Mouse (Mus musculus) ES-Bruce4 (cell line): ENCODE data around the gene Ptch1. TPM values are rescaled to one million over a fixed set of nuclear protein-coding genes. Genes with fewer than 3 reads are reported as not detected.

Experiments used
- H3K27ac ChIP-seq: 2 replicates; pipeline ENCODE4 v1.5.1; 2012; ENCODE audit warnings: low read length, inconsistent platforms; ENCODE audit not compliant: insufficient read depth
- H3K27me3 ChIP-seq: 2 replicates; pipeline ENCODE4 v1.6.1; 2012; ENCODE audit warnings: mild to moderate bottlenecking, low read length, inconsistent platforms; ENCODE audit not compliant: control insufficient read depth, poor library complexity, insufficient read depth, severe bottlenecking
- H3K36me3 ChIP-seq: 2 replicates; pipeline ENCODE4 v1.6.1; 2012; ENCODE audit warnings: inconsistent platforms, mild to moderate bottlenecking, low read length, moderate library complexity; ENCODE audit not compliant: control insufficient read depth, poor library complexity, insufficient read depth, severe bottlenecking
- H3K4me1 ChIP-seq: one replicate; pipeline ENCODE4 v1.8.1; 2011; ENCODE audit warnings: low read length; ENCODE audit not compliant: control insufficient read depth, insufficient read depth
- H3K4me3 ChIP-seq: 2 replicates; pipeline ENCODE4 v1.5.1; 2011; ENCODE audit warnings: low read depth, mild to moderate bottlenecking, low read length
- H3K9ac ChIP-seq: 2 replicates; pipeline ENCODE4 v1.6.1; 2012; ENCODE audit warnings: low read depth, mild to moderate bottlenecking, inconsistent platforms; ENCODE audit not compliant: poor library complexity, severe bottlenecking
- H3K9me3 ChIP-seq: replicated peaks from 2 replicates; pipeline ENCODE4 v1.6.1; 2012; ENCODE audit warnings: mild to moderate bottlenecking, low read length, inconsistent platforms; ENCODE audit not compliant: control insufficient read depth, poor library complexity, insufficient read depth, severe bottlenecking
- CTCF ChIP-seq: IDR thresholded peaks from one replicate; pipeline ENCODE4 v1.8.1; 2011; ENCODE audit warnings: low read depth, low read length
- EP300 ChIP-seq: IDR thresholded peaks from 2 replicates; pipeline ENCODE4 v1.6.1; 2011; ENCODE audit warnings: low read depth, low read length; ENCODE audit not compliant: insufficient read depth
- POLR2A ChIP-seq: IDR thresholded peaks from one replicate; pipeline ENCODE4 v1.8.1; 2011; ENCODE audit warnings: low read length; ENCODE audit not compliant: insufficient read depth
- polyA plus RNA-seq: library from polyadenylated mRNA; stranded (reverse); fragments of >200 nt; gene quantifications from 2 replicates; pipeline ENCODE4 v1.2.4, GENCODE M21; 2011; ENCODE audit warnings: low read depth; ENCODE audit not compliant: missing spikeins, insufficient read depth, insufficient read length

Gene Ptch1
- polyA plus RNA-seq, 1 experiment: 48.8 TPM

GRCm38 (mm10) chr13:63502391-63502790, 71.0 kb downstream of the Ptch1 start:
- H3K4me1 ChIP-seq: peaks cover 1% of the 10 kb centered on the region
- no peak overlapping the region for H3K27ac ChIP-seq
- H3K36me3 ChIP-seq: no peaks in the 10 kb centered on the region
- no peak overlapping the region for H3K9ac ChIP-seq
- TF ChIP-seq EP300 (no peak), CTCF (no peak), POLR2A (no peak)
- no peaks in the 10 kb centered on the region for H3K27me3 ChIP-seq
- no peaks in the 10 kb centered on the region for H3K9me3 ChIP-seq
- H3K4me3 ChIP-seq: no peak overlapping the region

- no peaks in the 10 kb centered on the region for H3K36me3 ChIP-seq
- H3K4me3 ChIP-seq: no peak overlapping the region
- H3K9ac ChIP-seq: no peak overlapping the region
- no peaks in the 10 kb centered on the region for H3K27me3 ChIP-seq
- peaks cover 1% of the 10 kb centered on the region for H3K4me1 ChIP-seq
- no peak overlapping the region for H3K27ac ChIP-seq
- no peak for TF ChIP-seq POLR2A
- no peak for TF ChIP-seq EP300
- no peak for TF ChIP-seq CTCF
- H3K9me3 ChIP-seq: no peaks in the 10 kb centered on the region
These were observed 73.9 kb downstream of the Ptch1 start for GRCm38 (mm10) chr13:63499489-63499888.

DNA sequence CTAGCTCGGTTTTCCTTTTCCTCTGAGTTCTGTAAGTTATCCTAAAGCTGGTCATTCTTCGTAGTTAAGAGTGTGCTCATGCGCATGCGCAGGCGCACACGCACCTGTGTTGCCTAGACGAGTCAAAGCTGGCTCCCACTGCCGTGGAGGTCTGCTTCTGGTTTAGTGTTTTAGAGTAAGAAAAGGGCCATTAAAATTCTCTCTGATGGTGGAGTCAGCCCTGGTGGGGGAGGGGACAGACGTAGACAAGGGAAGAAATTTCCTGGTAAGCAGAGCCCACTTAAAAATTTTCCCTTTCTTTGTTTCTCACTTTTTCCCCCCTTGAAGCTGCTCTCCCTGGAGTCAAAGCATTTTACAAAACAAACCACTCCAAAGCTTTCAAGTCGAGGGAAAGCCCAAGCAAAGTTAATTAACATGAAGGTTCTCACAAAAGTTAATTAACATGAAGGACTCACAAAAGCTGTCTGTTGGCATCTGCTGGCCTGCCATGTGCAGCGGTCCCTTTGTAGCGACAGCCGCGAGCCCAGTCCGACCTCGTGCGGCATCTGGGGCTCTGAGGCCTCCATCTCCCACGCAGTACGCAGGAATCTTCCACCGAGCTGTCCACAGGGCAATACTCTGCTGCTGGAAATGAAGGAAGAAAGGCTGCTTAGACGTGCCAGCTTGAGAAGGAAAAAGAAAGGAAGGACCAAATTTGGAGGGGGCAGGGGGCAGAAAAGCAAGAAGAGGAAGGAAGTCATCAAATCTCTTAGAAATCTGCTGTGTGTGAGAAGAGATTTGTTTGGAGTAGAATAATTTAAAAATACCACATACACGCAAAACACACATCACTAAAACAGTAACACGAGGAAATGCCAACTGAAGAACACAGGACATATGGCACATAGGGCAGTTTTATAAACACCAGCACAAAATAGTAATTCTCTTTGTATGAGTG, 76.5 kb downstream of the Ptch1 start, which contains the start of gene Fancc:
Gene Fancc, minus strand, starts transcription at position 633 of the 937 bp plus-strand sequence.
- H3K4me3 ChIP-seq: no peak within 1 kb of the TSS
- H3K36me3 ChIP-seq: no peaks in the 10 kb centered on the region
- no peak within 1 kb of the TSS for H3K9ac ChIP-seq
- H3K4me1 ChIP-seq: peaks cover 1% of the 10 kb centered on the region
- H3K27ac ChIP-seq: no peak within 1 kb of the TSS
- H3K27me3 ChIP-seq: no peaks in the 10 kb centered on the region
- TF ChIP-seq CTCF: no peak
- TF ChIP-seq POLR2A: no peak
- no peak for TF ChIP-seq EP300
- no peaks in the 10 kb centered on the region for H3K9me3 ChIP-seq

DNA sequence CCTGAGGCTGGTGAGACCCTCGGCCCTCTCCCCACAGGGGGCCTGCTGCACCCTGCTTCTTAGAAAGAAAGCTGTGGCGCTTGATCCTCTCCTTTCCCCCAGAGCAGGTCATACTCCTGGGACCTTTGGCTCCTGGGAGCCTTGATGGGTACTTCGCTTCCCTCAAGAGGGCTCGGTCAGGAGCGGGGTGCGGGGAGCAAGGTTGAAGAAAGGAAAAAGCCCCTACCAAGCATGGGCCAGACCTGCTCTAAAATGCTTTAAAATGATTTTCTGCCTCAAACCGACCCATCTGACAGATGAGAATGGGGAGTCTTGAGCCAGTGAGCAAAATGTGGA, 85.7 kb downstream of the Ptch1 start:
- Histone ChIP-seq H3K27ac (no peak overlapping the region), H3K4me1 (no peaks in the 10 kb centered on the region), H3K4me3 (no peak overlapping the region)

DNA sequence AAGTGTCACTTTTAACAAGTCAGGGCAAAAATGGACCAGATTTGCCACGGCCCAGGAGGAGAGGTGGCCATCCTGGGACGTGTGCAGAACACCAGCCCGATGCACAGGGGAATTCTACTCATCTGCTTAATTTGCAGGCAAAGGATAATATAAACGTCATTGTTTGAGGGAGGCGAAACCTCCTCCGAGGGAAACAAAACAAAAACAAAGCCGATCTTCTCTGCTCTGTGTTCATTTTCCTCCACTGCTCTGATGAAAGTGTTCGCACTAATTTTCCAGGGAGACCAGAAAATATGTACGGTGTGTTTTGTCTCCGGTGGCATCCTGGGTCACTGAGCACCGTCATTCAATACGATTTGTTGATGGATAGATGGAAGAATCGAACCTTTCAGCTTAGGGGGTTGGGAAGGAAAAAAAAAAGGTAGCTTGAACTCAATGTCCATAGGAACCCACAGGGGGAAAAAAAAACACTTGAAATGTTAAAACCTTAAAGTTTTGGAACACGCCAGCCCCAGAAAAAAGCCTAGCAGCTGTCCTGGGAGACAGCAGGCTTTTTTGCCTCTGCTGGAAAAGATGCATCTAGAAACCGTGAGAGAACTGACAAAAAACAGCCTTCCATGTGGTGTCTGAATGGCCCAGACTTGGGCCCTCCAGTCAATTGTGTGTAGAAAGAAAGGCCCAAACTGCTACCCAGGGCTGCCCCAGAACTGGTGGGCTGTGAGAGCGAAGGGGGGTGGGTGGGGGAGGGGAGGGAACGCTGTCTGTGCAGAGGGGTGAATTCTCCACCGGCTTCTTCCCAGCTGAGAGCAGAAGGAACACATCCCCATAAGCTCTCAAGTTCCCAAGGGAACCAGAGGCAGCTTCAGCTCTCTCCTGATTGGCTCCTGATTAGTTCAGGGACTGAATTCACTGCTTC, 86.3 kb downstream of the Ptch1 start:
- Histone ChIP-seq H3K4me3 (no peak overlapping the region), H3K27ac (no peak overlapping the region), H3K4me1 (no peaks in the 10 kb centered on the region), H3K27me3 (no peaks in the 10 kb centered on the region), H3K36me3 (no peaks in the 10 kb centered on the region), H3K9ac (no peak overlapping the region), H3K9me3 (no peaks in the 10 kb centered on the region)
- no peak for TF ChIP-seq POLR2A
- TF ChIP-seq CTCF: no peak
- no peak for TF ChIP-seq EP300

More for the DNA sequence above, 85.7 kb downstream of the Ptch1 start:
- Histone ChIP-seq H3K9ac (no peak overlapping the region), H3K36me3 (no peaks in the 10 kb centered on the region), H3K9me3 (no peaks in the 10 kb centered on the region), H3K27me3 (no peaks in the 10 kb centered on the region)
- TF ChIP-seq EP300 (no peak), POLR2A (no peak), CTCF (no peak)
